Mouse (Mus musculus) brain, embryonic 14.5 days (tissue): ENCODE measurements at regions not wholly inside any gene's neighbourhood (a gene's known extent, or its start where the extent isn't known, plus 50 kb on each side); places are given as distances from the start of the nearest gene placed in this dataset.

ENCODE experiments used
- CTCF ChIP-seq: fragments of 200-500 bp; IDR thresholded peaks from 2 replicates; pipeline ENCODE4 v1.5.1; 2012; ENCODE audit warnings: inconsistent platforms, mild to moderate bottlenecking, moderate library complexity, borderline replicate concordance; ENCODE audit not compliant: insufficient read depth, insufficient read length; ENCODE audit errors: extremely low read depth
- POLR2A ChIP-seq: fragments of 200-500 bp; IDR thresholded peaks from 2 replicates; pipeline ENCODE4 v1.6.1; 2012; ENCODE audit warnings: mild to moderate bottlenecking, inconsistent platforms, borderline replicate concordance; ENCODE audit not compliant: poor library complexity, insufficient read depth, insufficient read length, severe bottlenecking; ENCODE audit errors: extremely low read depth

- TF ChIP-seq POLR2A (no peak), CTCF (no peak)
Measured at GRCm38 (mm10) chr4:131243744-131244387, 299.7 kb downstream of the Matn1 start.
